Mouse (Mus musculus): ENCODE data around the gene Tarsl2. TPM values are rescaled to one million over a fixed set of nuclear protein-coding genes. Genes with fewer than 3 reads are reported as not detected.

The Tarsl2 gene
- polyA plus RNA-seq, 1 experiment from 2014 or later = 20.1 TPM

Other genes with a start within 250 kb of the Tarsl2 start
- 26.8 and 33.5 TPM in 2 replicates for gene Tjp1, start 117.1 kb upstream of the Tarsl2 start, polyA plus RNA-seq (2015; fragmentation: Nextera tagmentation; extraction: Ambion mirVana)
- gene Tm2d3, start 46.3 kb downstream of the Tarsl2 start, polyA plus RNA-seq (2015; fragmentation: Nextera tagmentation; extraction: Ambion mirVana) = 80.9 and 82.5 TPM in 2 replicates
- 1.0 and 1.8 TPM in 2 replicates for gene Pcsk6, start 216.8 kb downstream of the Tarsl2 start, polyA plus RNA-seq (2015; fragmentation: Nextera tagmentation; extraction: Ambion mirVana)